Mouse (Mus musculus) CH12.LX (cell line): ENCODE measurements around the gene Mindy4b-ps. TPM values are rescaled to one million over a fixed set of nuclear protein-coding genes. Genes with fewer than 3 reads are reported as not detected.
A peak's percentile ranks its signal among the peaks of the same experiment; 100 is the strongest.

Source experiments
- DNase-seq: peaks from one replicate; pipeline ENCODE4 v3.0.0-alpha.2; 2013; ENCODE audit errors: extremely low read depth
- H3K27ac ChIP-seq: 2 replicates; pipeline ENCODE4 v1.5.1; 2012; ENCODE audit warnings: low read depth, mild to moderate bottlenecking, control low read depth, moderate library complexity; ENCODE audit not compliant: insufficient read depth
- H3K27me3 ChIP-seq: replicated peaks from 2 replicates; pipeline ENCODE3; 2012; ENCODE audit warnings: inconsistent platforms
- H3K36me3 ChIP-seq, 2 experiments: replicated peaks in 1 of 2; 2 replicates each; pipeline versions ENCODE3 to v1.6.1; 2012; ENCODE audit warnings: inconsistent platforms in 1 of 2, low read length in 1 of 2, mild to moderate bottlenecking in 1 of 2, mixed read lengths in 1 of 2, moderate library complexity in 1 of 2; ENCODE audit not compliant: control insufficient read depth in 1 of 2, insufficient read depth in 1 of 2
- H3K4me1 ChIP-seq, 2 experiments: 2 replicates each; pipeline ENCODE4 v1.6.1; 2012; ENCODE audit warnings: inconsistent platforms in 1 of 2, moderate library complexity in 1 of 2; ENCODE audit not compliant: insufficient read depth in 2 of 2, control insufficient read depth in 1 of 2
- H3K4me2 ChIP-seq: 2 replicates; pipeline ENCODE4 v1.6.1; 2012; ENCODE audit warnings: low read depth, mild to moderate bottlenecking, control low read depth; ENCODE audit not compliant: poor library complexity, insufficient read depth, severe bottlenecking
- H3K4me3 ChIP-seq, 3 experiments: fragments of 150-350 bp in 1 of 3; sonication (generic) in 1 of 3; replicated peaks in 1 of 3; 2 replicates each; pipeline versions ENCODE3 to v1.5.1; 2011 to 2012; ENCODE audit warnings: low read depth in 2 of 3, low read length in 2 of 3, mild to moderate bottlenecking in 2 of 3, moderate library complexity in 2 of 3, control low read depth in 1 of 3, improper control_type of control experiment in 1 of 3, inconsistent platforms in 1 of 3, mixed read lengths in 1 of 3; ENCODE audit not compliant: poor library complexity in 1 of 3
- H3K79me2 ChIP-seq: replicated peaks from 2 replicates; pipeline ENCODE4 v1.6.1; 2012; ENCODE audit warnings: mild to moderate bottlenecking, moderate library complexity; ENCODE audit not compliant: control insufficient read depth, poor library complexity, insufficient read depth, severe bottlenecking; ENCODE audit errors: extremely low read depth
- H3K9ac ChIP-seq: 2 replicates; pipeline ENCODE4 v1.6.1; 2012; ENCODE audit warnings: low read depth, mild to moderate bottlenecking, control low read depth, moderate library complexity; ENCODE audit not compliant: insufficient read depth
- H3K9me3 ChIP-seq: replicated peaks from 2 replicates; pipeline ENCODE3; 2012; ENCODE audit warnings: low read length, inconsistent platforms, mixed read lengths
- BHLHE40 ChIP-seq: IDR thresholded peaks from 2 replicates; pipeline ENCODE4 v1.6.1; 2011; ENCODE audit warnings: mild to moderate bottlenecking, low read depth, low read length, improper control_type of control experiment
- CHD1 ChIP-seq: IDR thresholded peaks from 2 replicates; pipeline ENCODE4 v1.6.1; 2012; ENCODE audit warnings: low read depth, low read length, improper control_type of control experiment, inconsistent platforms
- CHD2 ChIP-seq: IDR thresholded peaks from 2 replicates; pipeline ENCODE4 v1.6.1; 2011; ENCODE audit warnings: low read length, improper control_type of control experiment
- ELF1 ChIP-seq: IDR thresholded peaks from 2 replicates; pipeline ENCODE4 v1.6.1; 2014; ENCODE audit warnings: low read depth, mild to moderate bottlenecking, inconsistent platforms, low read length, improper control_type of control experiment
- EP300 ChIP-seq: IDR thresholded peaks from 2 replicates; pipeline ENCODE4 v1.6.1; 2011; ENCODE audit warnings: low read length, improper control_type of control experiment
- ETS1 ChIP-seq: conservative IDR thresholded peaks from 2 replicates; pipeline ENCODE4 v1.6.1; 2012; ENCODE audit warnings: low read depth, mild to moderate bottlenecking, inconsistent platforms, low read length, improper control_type of control experiment, moderate library complexity
- IRF4 ChIP-seq: IDR thresholded peaks from 2 replicates; pipeline ENCODE4 v1.6.1; 2014; ENCODE audit warnings: low read depth, mild to moderate bottlenecking, inconsistent platforms, low read length, improper control_type of control experiment
- JUN ChIP-seq: IDR thresholded peaks from 2 replicates; pipeline ENCODE4 v1.6.1; 2011; ENCODE audit warnings: low read depth, mild to moderate bottlenecking, low read length, improper control_type of control experiment, moderate library complexity; ENCODE audit not compliant: insufficient read depth
- KAT2A ChIP-seq: IDR thresholded peaks from 2 replicates; pipeline ENCODE4 v1.6.1; 2012; ENCODE audit warnings: low read length, improper control_type of control experiment, inconsistent platforms; ENCODE audit not compliant: insufficient replicate concordance
- MAFK ChIP-seq: IDR thresholded peaks from 2 replicates; pipeline ENCODE4 v1.6.1; 2011; ENCODE audit warnings: low read length, improper control_type of control experiment; ENCODE audit not compliant: insufficient replicate concordance
- MEF2A ChIP-seq: IDR thresholded peaks from 2 replicates; pipeline ENCODE4 v1.6.1; 2014; ENCODE audit warnings: low read depth, mild to moderate bottlenecking, inconsistent platforms, low read length, improper control_type of control experiment, borderline replicate concordance
- POLR2AphosphoS2 ChIP-seq: IDR thresholded peaks from 2 replicates; pipeline ENCODE4 v1.6.1; 2011; ENCODE audit warnings: low read depth, low read length, improper control_type of control experiment
- RAD21 ChIP-seq: IDR thresholded peaks from 2 replicates; pipeline ENCODE4 v1.6.1; 2011; ENCODE audit warnings: low read depth, mild to moderate bottlenecking, low read length, improper control_type of control experiment, moderate library complexity
- SIN3A ChIP-seq: IDR thresholded peaks from 2 replicates; pipeline ENCODE4 v1.6.1; 2012; ENCODE audit warnings: low read length, improper control_type of control experiment, inconsistent platforms
- TCF12 ChIP-seq: IDR thresholded peaks from 2 replicates; pipeline ENCODE4 v1.6.1; 2014; ENCODE audit warnings: low read depth, mild to moderate bottlenecking, inconsistent platforms, low read length, improper control_type of control experiment
- USF1 ChIP-seq: IDR thresholded peaks from 2 replicates; pipeline ENCODE4 v1.6.1; 2014; ENCODE audit warnings: low read depth, mild to moderate bottlenecking, inconsistent platforms, low read length, improper control_type of control experiment
- USF2 ChIP-seq: conservative IDR thresholded peaks from 2 replicates; pipeline ENCODE4 v1.6.1; 2011; ENCODE audit warnings: low read depth, low read length, improper control_type of control experiment
- ZC3H11A ChIP-seq: IDR thresholded peaks from 2 replicates; pipeline ENCODE4 v1.6.1; 2012; ENCODE audit warnings: low read depth, mild to moderate bottlenecking, inconsistent platforms, low read length, improper control_type of control experiment
- ZNF384 ChIP-seq: IDR thresholded peaks from 2 replicates; pipeline ENCODE4 v1.6.1; 2012; ENCODE audit warnings: low read depth, low read length, improper control_type of control experiment, inconsistent platforms
- dilution Hi-C: fragments of 300-500 bp; cut with MboI; formaldehyde crosslinking; loops from 2 replicates; pipeline ENCODE4 v1.14.3; 2020; ENCODE audit warnings: low sequenced_read_pairs; ENCODE audit not compliant: extremely low pct_unique_long_range_greater_than_20kb, extremely low pct_ligation_motif_present
- in situ Hi-C: fragments of 300-500 bp; cut with MboI; formaldehyde crosslinking; loops from 3 replicates; pipeline ENCODE4 v1.14.3; 2019; ENCODE audit warnings: low sequenced_read_pairs, low pct_ligation_motif_present, low pct_unique_long_range_greater_than_20kb, mixed read lengths
- polyA plus RNA-seq: library from polyadenylated mRNA; unstranded; fragments of >175 nt; gene quantifications from 2 replicates; pipeline ENCODE4 v1.2.1, GENCODE M21; 2012; ENCODE audit warnings: low read depth; ENCODE audit not compliant: insufficient read length
- total RNA-seq, 2 experiments: library from RNA; depleted of rRNA; stranded (reverse); fragments of 300-350 nt in 1 of 2; fragments of >200 nt in 1 of 2; gene quantifications; 2 replicates each; pipeline ENCODE4 v1.2.3; 2012 to 2014

The Mindy4b-ps gene
- total and polyA plus RNA-seq, 3 experiments, result not detected

DNA sequence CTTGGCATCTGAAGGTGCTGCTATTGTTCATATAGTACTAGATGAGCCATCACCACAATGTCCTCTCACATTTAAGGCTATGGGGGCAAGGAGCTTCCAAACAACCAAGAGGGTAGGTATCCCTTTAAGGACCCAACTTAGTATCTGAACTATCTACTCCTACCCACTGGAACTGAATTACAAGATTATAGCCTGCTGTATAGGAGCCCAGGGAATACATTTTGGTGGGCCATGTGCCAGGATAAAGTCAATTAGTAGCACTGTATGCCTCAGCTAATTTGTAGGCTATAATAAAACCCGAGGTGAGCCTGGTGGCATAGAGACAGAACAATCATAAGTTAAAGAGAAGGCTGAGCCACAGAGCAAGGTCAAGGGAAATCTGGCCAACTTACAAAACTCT, 65.7 kb downstream of the Mindy4b-ps start:
- in situ Hi-C loops (no loop called here), dilution Hi-C loops (no loop called here)
- DNase-seq, result no peak
- no peak overlapping the region for H3K4me3 ChIP-seq
- no peak overlapping the region for H3K4me2 ChIP-seq
- H3K36me3 ChIP-seq, result peaks cover 9 to 31% of the 10 kb centered on the region in 2 experiments
- peaks cover 11% of the 10 kb centered on the region for H3K9me3 ChIP-seq
- no peaks in the 10 kb centered on the region for H3K27me3 ChIP-seq
- TF ChIP-seq JUN (no peak), USF1 (no peak), CHD1 (no peak), SIN3A (no peak), USF2 (no peak), ETS1 (no peak), POLR2AphosphoS2 (no peak), ZNF384 (no peak), ELF1 (no peak)
- peaks cover 9 to 20% of the 10 kb centered on the region in 2 experiments; a peak in 3 of 4 replicates for H3K4me1 ChIP-seq
- no peak overlapping the region for H3K27ac ChIP-seq
- H3K79me2 ChIP-seq, result no peaks in the 10 kb centered on the region
- no peak overlapping the region for H3K9ac ChIP-seq

- 0 out of 2 replicates have a peak, but pooled peaks have one; percentile 29 for TF ChIP-seq CHD2
- TF ChIP-seq ETS1, result peak; percentile 48
- TF ChIP-seq ZC3H11A, result no peak
- no peak; the same call in 1 of the 2 replicates for TF ChIP-seq RAD21
- peak; percentile 58 for TF ChIP-seq BHLHE40
- peak; percentile 59 for TF ChIP-seq EP300
- peak; percentile 89 for TF ChIP-seq MEF2A
- 0 out of 2 replicates have a peak, but pooled peaks have one; percentile 34 for TF ChIP-seq IRF4
- peak; percentile 42; the same call in 1 of the 2 replicates for TF ChIP-seq SIN3A
- no peak for TF ChIP-seq KAT2A
- peak; percentile 50; the same call in 1 of the 2 replicates for TF ChIP-seq MAFK
- TF ChIP-seq TCF12, result 0 out of 2 replicates have a peak, but pooled peaks have one; percentile 28
- TF ChIP-seq CHD1, result no peak
- TF ChIP-seq, all 38 proteins: peak for 9
- in situ Hi-C loops, result no loop called here
- peaks cover 9 to 34% of the 10 kb centered on the region in 2 experiments for H3K36me3 ChIP-seq
These were observed 66.3 kb downstream of the Mindy4b-ps start for GRCm38 (mm10) chr3:58755769-58756168.

More at GRCm38 (mm10) chr3:58755769-58756168, 66.3 kb downstream of the Mindy4b-ps start:
- Histone ChIP-seq H3K4me1 (peaks cover 9 to 23% of the 10 kb centered on the region in 2 experiments; a peak in 3 of 4 replicates), H3K4me3 (no peak overlapping the region), H3K79me2 (no peaks in the 10 kb centered on the region), H3K9me3 (peaks cover 11% of the 10 kb centered on the region), H3K9ac (no peak overlapping the region), H3K27me3 (no peaks in the 10 kb centered on the region), H3K4me2 (no peak overlapping the region), H3K27ac (no peak overlapping the region)
- dilution Hi-C loops, result no loop called here
- DNase-seq, result peak; percentile 80
